Mouse (Mus musculus): ENCODE measurements around the gene Hs3st4.

The Hs3st4 gene

DNA sequence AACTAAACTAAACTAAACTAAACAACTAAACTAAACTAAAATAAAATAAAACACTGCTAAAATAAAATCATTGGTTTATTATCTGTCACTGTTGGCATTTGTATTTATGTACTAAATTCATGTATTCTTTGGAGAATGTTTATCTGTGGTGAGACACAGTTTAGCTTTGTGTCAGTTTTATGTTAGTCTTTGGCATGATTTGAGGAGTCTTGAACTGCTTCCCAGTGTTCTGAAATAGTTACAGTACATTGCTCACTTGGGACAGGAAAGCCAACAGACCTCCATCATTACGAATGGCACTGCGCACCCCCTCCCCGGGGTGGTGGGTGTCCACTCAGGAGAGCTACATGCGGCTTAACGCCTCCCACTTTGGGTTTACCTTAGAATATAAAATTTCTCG is 158.6 kb downstream of the Hs3st4 start:
- DNase-seq (ENCODE audit: low spot score): no peak

DNA sequence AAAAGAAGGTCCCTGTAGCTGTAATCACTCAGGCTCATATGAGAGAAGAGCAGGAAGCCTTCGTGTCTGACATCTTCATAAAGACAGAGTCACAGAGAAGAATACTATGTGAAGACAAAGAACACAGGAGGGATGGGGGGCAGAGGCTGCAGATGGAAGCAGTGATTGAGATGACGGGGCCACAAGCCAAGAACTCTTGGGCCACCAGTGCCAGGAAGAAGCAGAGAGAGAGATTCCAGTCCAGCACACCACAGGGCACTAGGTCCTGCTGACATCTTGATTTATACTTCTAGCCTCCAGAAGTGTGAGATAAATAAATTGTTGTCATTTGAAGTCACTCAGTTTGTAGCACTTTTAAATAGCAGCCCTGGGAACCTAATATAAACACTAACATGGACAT is 168.2 kb downstream of the Hs3st4 start:
- DNase-seq (ENCODE audit: low spot score): no peak

DNA sequence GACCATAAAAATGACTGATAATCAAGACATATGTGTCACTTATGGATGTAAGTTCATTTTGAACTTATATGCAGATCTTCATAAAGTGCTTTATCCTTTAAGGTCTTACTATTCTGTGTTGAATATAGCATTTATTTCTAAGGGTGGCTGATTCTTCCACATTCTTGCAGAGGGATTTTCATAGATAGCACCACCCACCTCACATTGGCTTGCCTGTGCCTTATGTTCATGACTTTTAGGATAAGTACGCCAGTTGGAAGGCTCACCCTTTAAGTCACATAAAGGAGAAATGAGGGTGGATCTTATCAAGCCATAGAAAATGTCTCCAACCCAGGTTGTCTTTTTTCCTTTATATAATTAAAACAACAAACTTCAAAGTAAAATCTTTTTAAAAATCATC is 180.6 kb downstream of the Hs3st4 start:
- DNase-seq (ENCODE audit: low spot score): no peak

DNA sequence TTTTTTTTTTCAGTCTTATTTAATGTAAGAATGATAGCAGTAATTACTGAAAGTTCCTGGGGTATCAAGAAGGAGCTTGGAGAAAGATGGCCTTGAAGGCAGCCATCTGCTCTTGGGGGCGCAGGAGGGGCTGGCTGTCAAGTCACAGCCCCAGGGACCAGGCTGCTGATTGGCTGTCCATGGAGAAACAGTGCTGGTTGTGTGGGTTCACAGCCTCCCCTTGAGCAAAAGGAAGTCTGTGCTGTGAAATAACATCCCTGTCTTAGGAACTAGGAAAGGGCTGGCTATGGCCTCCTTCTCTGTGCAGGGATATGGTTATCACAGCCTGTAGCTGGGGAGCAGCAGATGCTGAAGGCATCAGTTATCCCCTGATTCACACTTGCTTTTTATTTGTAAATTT is 183.6 kb downstream of the Hs3st4 start:
- DNase-seq (ENCODE audit: low spot score): no peak

DNA sequence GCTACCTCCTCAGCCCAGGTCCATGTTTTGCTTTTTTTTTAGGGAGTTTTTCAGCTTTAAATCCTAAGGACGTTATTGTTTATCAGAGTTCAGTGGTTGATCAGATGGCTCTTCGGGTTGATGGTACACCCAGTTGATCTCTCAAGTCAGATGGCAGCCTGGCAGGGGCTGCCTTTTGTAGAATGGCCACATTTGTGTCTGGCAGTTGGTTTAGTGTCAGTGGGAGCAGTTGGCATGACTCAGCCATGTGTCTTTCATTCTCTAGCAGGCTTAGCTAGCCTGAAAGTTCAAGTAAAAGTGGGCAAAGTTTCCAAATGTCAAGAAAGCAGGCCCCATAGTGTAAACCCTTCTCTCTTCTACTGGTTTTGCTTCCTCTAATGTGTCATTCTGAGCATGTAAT is 186.1 kb downstream of the Hs3st4 start:
- DNase-seq (ENCODE audit: low spot score): no peak

DNA sequence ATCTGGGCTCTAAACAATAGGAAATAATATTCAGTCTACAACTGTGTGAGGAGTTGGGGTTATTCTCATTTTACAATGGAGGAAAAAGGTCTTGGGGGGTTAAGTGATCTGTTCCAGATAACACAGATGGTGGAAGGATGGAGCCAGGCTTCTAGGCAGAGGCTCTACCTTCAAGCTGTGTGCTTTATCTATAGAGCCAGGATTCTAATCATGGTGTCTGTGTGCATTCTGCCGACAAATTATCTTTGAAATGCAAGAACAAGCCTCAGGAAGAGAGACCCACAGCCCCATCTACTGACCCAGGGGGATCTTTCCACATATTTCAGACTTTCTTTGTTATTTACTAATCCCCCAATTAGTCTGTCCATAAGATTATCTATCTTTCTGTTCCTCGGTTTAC is 187.3 kb downstream of the Hs3st4 start:
- DNase-seq (ENCODE audit: low spot score): no peak

DNA sequence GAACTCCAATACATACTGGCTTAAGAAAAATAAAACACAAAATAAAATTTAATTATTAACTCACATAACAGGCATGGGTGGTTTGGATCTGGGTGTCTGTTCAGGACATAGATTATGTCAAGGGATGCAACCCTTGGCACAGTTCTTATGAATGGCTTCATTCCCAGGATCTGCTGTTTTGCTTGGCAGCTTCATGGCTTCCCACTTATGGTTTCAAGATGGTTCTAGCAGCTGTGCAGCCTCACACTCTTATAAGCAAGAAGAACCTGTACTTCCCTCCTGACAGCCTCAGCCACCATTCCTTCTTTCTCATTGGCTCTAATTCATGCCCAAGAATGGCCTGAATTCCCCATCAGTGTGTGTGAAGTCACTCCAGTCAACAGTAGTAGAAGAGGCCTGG is 189.3 kb downstream of the Hs3st4 start:
- DNase-seq (ENCODE audit: low spot score): no peak

DNA sequence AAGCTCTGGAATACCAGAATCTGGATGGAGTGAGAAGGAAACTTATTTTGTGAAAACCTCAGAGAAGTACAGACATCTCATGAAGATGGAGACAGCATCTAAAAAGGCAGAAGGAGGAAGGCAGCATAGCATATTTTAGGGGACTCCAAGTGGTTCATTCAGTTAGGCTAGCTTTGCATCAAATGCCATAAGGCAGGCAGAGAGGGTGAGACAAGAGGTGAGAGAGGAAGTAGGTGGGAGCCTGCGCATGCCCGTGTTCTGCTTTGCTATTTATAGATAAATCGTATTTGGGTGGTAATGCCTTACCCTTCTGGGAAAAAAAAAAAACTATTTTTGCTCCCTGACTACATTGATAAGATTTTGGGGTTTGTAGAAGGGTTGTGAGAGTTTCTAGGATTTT is 198.3 kb downstream of the Hs3st4 start:
- DNase-seq (ENCODE audit: low spot score): no peak

DNA sequence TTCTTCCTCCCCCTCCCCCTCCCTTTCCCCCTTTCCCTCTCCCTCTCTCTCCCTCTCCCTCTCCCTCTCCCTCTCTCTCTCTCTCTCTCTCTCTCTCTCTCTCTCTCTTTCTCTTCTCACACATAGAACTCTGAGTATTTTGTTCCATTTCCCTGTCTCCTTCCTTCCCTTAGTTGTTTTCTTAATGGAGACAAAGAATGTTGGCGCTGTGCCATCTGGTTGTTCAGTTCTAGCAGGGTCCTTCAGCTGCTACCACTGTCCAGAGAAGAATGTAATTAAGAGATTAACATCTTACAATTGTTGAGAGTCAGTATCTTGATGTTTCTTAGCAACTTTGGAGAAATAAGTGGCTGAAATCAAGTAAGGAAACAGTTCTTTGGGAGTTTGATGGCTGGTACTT is 202.0 kb downstream of the Hs3st4 start:
- DNase-seq (ENCODE audit: low spot score): no peak

DNA sequence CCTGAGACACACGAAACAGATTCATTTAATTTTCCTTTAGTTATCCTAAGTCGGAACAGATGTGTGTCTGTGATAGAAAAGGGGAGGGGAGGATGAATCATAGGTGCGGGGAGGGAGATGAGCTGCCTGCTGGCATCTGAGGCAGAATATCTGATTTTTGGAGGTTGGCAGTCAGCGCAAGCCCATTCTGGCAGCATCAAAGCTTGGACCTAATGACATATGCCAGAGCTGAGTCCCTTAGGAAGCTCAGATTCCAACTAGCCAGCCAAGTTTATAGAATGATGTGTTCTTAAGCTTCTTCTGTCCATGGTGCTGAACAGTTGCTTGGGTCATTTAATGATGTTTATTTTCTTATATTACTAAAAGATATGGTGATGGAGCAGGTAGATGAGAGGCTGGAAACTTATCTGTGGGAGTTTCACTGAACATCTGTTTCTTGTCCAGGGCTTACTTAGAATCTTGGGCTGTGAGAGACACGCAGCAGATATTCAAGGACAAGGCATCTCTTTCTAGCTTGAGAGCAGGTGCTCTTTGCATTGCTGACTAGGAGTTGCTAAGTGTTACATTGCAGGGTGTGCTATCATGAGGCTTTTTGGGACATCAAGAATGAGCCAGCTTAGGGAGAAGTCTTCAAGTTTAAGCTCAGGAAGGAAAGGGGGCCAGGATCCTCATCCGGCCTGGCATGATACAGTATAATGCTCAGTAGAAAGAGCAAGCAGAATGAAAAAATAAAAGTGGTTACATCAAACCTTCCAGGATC is 216.3 kb downstream of the Hs3st4 start:
- DNase-seq (ENCODE audit: low spot score): no peak

DNA sequence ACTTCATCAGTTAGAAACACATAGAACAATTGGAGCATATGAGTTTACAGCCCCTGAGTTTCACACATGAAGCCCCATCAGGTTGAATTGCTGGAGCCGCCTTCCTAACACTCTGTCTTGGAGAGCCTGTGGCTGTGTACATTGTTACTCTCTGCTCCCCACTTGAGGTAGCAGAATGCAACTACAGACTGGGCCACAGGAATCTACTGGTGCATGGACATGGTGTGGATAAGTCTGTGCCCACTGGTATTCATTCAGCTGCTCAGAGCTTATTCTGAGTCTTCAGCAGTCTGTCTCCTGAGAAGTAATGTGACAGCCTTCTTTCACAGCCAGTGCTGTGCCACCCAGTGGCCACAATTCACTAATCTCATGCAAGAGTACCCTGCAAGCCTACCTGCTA is 234.3 kb downstream of the Hs3st4 start:
- no peak for DNase-seq (ENCODE audit: low spot score)

DNA sequence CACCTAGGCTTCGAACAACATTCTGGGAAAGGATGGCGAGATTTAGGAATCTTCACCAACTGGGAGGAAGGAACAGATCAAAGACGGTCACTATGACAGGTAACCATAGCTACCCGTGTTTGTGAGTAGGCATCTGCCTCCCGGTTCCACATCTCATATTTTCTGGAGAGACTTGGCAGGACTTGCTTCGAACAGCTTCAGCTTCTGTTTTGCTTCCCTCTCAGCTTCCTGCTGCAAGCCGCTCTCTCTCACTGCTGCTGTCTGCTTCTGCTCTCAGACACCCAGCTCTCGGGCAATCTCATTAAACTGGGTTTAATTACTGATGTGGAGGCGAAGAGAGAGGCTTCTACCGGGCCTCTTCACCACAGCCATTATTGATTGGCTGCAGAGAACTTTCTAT is 237.9 kb downstream of the Hs3st4 start:
- no peak for DNase-seq (ENCODE audit: low spot score)

DNA sequence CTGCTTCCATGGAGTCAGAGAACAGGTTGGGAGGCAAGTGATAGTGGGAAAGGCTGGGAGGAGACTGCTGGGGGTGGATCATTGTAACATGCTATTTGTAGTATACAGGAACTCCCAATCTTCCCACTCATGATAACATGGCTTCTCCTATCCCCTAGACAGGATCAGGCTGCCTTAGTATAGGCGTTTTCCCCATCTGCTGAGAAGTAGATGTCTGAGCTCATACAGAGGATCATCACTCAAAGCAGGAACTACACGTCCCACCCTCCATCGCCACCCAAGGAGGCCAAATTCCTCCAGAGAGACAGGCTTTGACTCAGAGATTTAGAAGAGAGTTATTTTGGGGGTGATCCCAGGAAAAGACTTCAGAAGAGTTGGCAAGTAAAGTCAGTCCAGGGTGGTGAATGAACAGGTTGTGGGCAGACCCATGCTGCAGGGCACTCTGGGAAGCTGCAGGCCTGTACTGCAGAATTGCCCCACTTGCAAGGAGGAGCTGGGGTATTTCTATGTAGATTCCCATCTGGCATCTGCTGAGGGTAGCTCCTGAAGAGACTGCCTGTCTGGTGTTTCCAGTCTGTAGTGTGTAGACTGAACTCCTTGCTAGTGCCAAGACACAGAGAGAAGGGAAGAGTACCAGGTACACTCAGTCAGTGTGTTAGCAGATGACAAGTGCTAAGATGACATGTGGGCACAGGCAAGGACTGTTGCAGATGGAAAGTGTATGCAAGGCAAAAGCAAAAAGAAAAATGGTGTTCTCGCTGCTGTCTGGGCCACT is 255.4 kb downstream of the Hs3st4 start:
- no peak for DNase-seq (ENCODE audit: low spot score)

DNA sequence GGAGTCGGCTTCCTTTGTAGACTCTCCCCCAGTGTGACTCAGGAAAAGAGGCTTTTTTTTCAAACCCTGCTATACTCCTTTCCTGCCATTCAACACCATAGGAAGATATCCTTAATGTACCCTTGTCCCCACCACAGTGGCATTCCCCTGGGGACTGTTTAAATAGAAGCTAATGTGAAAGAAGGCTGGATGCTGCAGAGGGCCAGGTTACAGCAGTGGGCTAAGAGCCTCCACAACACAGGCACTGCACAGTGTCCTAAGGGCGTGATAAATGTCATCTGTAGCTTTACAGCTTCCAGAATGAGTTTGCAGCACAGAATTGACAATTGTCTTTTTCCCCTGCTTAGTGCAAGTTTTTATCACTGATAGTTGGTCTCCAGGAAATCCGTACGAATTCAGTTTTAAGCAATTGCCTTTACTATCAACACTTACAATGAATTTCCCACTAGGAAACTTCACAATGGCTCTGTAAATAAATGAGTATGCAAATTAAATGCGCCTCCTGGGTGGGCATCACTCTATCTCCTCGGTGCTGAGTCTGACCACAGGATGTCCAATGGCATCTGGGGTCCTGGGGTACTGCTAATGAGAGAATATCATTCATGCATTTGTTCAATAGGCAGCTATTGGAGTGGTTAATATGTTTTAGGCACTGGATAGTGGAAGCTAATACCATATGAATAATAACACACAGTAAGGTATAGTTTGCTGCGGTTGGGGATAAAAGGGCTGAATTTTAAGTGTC is 257.4 kb downstream of the Hs3st4 start:
- DNase-seq (ENCODE audit: low spot score): no peak

DNA sequence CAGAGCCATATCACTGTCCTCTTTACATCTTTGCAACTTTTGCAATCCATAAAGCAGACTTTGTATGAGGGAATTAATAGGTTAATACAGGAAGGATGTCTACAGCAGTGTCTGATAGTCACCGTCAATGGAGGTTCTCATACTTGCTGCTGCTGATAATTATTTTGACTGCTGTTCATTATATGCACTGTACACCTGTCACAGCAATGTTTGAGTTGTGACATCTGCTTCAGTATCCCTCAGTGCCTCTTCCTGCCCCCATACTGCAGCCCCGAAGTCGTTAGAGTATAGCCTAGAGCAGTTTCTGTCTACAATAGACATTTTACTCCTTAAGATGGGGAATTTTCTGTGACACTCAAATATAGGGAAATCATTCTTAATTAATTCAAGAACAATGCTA is 267.2 kb downstream of the Hs3st4 start:
- DNase-seq (ENCODE audit: low spot score): no peak

DNA sequence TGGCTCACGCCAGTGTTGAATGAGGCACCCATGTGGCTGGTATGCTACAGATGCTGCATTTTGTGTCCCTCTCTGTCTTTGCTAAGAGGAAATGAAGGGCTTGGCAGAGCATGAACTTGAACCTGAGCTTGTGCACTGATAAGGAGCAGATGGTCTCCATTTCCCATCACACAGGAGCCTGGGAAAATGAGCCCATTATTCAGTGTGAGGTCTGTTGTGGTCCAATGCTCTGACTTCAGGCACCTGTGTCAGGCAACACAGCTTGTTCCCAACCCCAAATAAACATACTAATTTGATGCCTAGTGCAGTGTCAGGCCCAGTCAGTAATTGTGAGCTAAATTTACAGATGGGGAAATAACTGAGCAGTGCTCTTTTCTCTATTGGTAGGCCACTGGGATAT is 267.9 kb downstream of the Hs3st4 start:
- no peak for DNase-seq (ENCODE audit: low spot score)

DNA sequence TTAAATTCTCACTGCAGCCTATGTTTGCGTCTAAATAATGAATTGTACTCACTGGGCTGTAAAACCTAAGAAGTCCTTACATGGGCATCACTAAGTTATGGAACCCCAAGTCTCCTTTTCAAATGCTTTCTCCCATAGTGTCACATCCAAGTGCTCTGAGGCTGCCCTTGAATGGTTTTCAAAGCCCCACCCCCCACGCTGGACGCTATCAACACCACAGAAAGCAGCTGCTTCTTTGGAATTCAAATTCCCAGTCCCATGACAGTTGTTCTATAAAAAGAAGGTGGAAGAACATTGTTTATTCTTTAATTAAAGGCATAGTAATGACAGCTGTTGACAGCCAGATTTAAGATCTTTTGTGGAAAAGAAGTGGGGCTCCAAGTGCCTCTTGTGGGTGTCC is 275.8 kb downstream of the Hs3st4 start:
- DNase-seq (ENCODE audit: low spot score): no peak

DNA sequence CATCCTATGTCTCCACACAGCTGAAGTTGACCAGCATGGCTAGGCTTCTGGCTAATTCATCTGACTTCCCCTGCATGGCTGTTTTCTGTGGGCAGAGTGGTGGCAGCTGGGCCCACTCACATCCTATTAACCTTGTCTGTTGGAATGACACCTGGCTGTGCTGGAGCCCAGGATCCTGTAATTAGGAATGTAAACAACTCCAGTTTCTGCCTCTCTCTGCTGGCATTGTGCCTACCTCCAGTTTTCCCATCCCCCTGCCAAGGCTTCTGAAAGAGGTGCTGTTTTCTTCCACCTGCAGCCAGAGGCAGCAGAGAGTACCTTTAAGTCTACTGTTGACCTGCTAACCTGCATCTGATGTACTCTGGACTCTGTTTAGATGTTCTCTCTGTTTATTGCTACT is 288.1 kb downstream of the Hs3st4 start:
- DNase-seq (ENCODE audit: low spot score): no peak

DNA sequence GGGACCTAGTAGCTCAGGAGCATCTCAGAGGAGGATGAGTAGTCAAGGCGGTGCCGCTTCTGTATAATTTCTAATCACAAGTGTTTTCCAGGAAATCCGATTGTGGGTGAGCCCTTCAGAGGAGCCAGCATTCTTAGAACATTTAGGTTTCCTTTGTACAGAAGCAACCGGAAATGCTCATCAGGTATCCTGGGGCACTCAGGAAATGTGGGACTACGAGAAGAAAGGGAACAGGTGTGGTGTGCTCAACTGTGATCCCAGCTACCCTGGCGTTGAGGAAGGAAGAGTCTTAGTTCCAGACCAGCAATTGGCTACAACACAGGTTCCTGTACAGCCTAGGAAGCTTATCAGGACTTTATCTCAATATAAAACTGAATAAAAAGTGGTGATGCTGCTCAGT is 307.2 kb downstream of the Hs3st4 start:
- DNase-seq (ENCODE audit: low spot score): no peak

DNA sequence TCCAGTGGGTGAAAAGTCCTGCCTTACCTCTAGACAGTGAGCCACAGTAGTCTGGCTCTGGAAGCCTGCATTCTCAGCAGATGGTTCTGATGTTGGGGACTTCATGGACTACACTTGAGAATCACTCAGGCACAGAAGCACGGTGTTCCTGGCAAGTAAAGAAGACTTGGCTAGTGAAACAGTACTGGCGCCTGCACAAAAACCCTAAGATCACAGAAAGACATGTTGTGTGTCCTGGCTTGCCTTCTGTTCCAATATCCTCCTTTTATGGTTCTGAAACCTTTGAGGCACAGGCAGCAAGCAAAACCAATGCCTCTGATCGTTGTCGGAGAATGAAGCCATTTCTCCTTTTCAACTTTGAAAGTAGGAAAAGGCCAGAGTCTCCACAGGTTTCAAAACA is 336.8 kb downstream of the Hs3st4 start:
- peak; percentile 4 for DNase-seq (ENCODE audit: low spot score)

DNA sequence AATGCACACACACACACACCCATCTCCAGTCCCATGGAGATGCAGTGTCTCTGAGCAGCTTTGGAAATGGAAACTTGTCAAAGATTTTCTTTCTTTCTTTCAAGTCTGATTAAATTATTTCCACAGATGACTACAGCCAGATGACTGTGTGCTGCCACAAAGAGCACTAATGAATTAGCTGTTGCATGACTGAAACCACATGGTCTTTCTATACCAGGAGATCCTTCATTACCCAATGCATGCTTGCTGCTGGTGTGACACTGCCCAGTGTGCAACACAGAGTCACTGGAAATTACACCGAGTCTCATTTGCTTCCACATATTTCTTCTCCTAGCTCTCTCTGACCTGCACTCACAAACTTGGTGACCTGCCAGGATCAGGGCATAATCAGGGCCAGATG is 353.0 kb downstream of the Hs3st4 start:
- no peak for DNase-seq (ENCODE audit: low spot score)

DNA sequence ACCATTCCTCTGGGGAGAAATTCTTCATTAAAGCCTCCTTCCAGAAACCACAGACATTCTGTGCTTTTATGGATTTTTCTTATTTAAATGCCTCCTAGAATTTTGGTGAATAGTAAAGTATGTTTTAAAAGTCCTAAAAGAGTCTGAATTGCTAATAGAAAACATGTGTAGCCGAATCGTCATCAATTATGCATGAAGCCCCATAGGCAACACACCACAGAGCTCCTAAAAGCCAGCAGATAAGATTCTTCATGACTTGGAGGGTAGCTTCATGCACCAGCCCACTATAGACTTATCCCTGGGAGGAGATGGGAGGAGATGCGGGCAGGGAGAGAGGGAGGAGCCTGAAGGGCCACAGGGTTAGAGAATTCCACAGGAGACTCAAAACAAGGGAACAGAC is 358.8 kb downstream of the Hs3st4 start:
- DNase-seq (ENCODE audit: low spot score): no peak

Data from urinary bladder, postnatal 14 days (tissue).